Mouse (Mus musculus) liver, embryonic 16.5 days (tissue): ENCODE data around the gene Stard13. TPM values are rescaled to one million over a fixed set of nuclear protein-coding genes. Genes with fewer than 3 reads are reported as not detected.

Experiments used
- ATAC-seq: fragments of 200-750 bp; cut with Nextera tagmentation; 2 replicates; pipeline ENCODE4 v1.8.0; 2017; ENCODE audit warnings: low read depth, mild to moderate bottlenecking, moderate number of reproducible peaks, moderate library complexity
- H3K27ac ChIP-seq: fragments of 300-500 bp; sonication (generic); 2 replicates; pipeline ENCODE4 v1.5.1; 2014; ENCODE audit warnings: mild to moderate bottlenecking, low read length
- H3K27me3 ChIP-seq: fragments of 300-500 bp; sonication (generic); 2 replicates; pipeline ENCODE4 v1.6.1; 2014; ENCODE audit warnings: low read depth, low read length, mixed read lengths; ENCODE audit not compliant: control insufficient read depth, insufficient read depth
- H3K36me3 ChIP-seq: fragments of 300-500 bp; sonication (generic); 2 replicates; pipeline ENCODE4 v1.6.1; 2014; ENCODE audit warnings: mild to moderate bottlenecking; ENCODE audit not compliant: control insufficient read depth, insufficient read depth
- H3K4me1 ChIP-seq: fragments of 300-500 bp; sonication (generic); 2 replicates; pipeline ENCODE4 v1.6.1; 2014; ENCODE audit warnings: low read depth, low read length, mixed read lengths; ENCODE audit not compliant: control insufficient read depth
- H3K4me2 ChIP-seq: fragments of 300-500 bp; sonication (generic); 2 replicates; pipeline ENCODE4 v1.6.1; 2014; ENCODE audit warnings: low read depth, low read length, mixed read lengths
- H3K4me3 ChIP-seq: fragments of 300-500 bp; sonication (generic); 2 replicates; pipeline ENCODE4 v1.5.1; 2014; ENCODE audit warnings: low read depth, mild to moderate bottlenecking, low read length
- H3K9ac ChIP-seq: fragments of 300-500 bp; sonication (generic); 2 replicates; pipeline ENCODE4 v1.6.1; 2014; ENCODE audit warnings: low read depth, low read length
- H3K9me3 ChIP-seq: fragments of 300-500 bp; sonication (generic); replicated peaks from 2 replicates; pipeline ENCODE4 v1.6.1; 2016; ENCODE audit warnings: low read length; ENCODE audit not compliant: control insufficient read depth
- WGBS: fragments of 180-500 bp; shearing (Covaris S2); extraction: QIAGEN DNeasy Blood & Tissue Kit; methylation state at CpG from one replicate; pipeline ENCODE4 v1.1.7; 2014; ENCODE audit not compliant: insufficient replicate concordance; 5-methylcytosine and 5-hydroxymethylcytosine counted together
- polyA plus RNA-seq: library from polyadenylated mRNA; unstranded; fragments of >200 nt; fragmentation: Nextera tagmentation; extraction: Ambion mirVana; gene quantifications from 2 replicates; pipeline ENCODE4 v1.2.1, GENCODE M21; 2015

The Stard13 gene
- polyA plus RNA-seq, 1 experiment from 2014 or later: 1.4 TPM

GRCm38 (mm10) chr5:151077953-151078352 lies 155.7 kb downstream of the Stard13 start:
- no peak overlapping the region for H3K4me2 ChIP-seq
- no peaks in the 10 kb centered on the region; the same call in 1 of the 2 replicates for H3K9me3 ChIP-seq
- H3K36me3 ChIP-seq: no peaks in the 10 kb centered on the region
- WGBS: 64% methylated on average over 2 of the region's 2 CpGs
- H3K27me3 ChIP-seq: no peaks in the 10 kb centered on the region
- no peak overlapping the region for H3K9ac ChIP-seq
- H3K27ac ChIP-seq: peak overlapping the region; percentile 57
- H3K4me1 ChIP-seq: no peaks in the 10 kb centered on the region
- H3K4me3 ChIP-seq: no peak overlapping the region
- ATAC-seq: peak; percentile 36; the same call in 1 of the 2 replicates

- Histone ChIP-seq H3K4me3 (no peak overlapping the region), H3K36me3 (no peaks in the 10 kb centered on the region), H3K9me3 (no peaks in the 10 kb centered on the region; the same call in 1 of the 2 replicates), H3K27me3 (no peaks in the 10 kb centered on the region), H3K4me2 (no peak overlapping the region), H3K27ac (no peak overlapping the region), H3K9ac (no peak overlapping the region), H3K4me1 (no peaks in the 10 kb centered on the region)
- 44% methylated on average over 3 of the region's 3 CpGs for WGBS
- ATAC-seq: no peak
Measured at GRCm38 (mm10) chr5:151076917-151077316, 156.7 kb downstream of the Stard13 start.

GRCm38 (mm10) chr5:151074282-151074681 lies 159.4 kb downstream of the Stard13 start:
- Histone ChIP-seq H3K9ac (no peak overlapping the region), H3K4me3 (no peak overlapping the region), H3K27ac (no peak overlapping the region), H3K27me3 (no peaks in the 10 kb centered on the region), H3K4me2 (no peak overlapping the region), H3K4me1 (no peaks in the 10 kb centered on the region), H3K36me3 (no peaks in the 10 kb centered on the region), H3K9me3 (no peaks in the 10 kb centered on the region; the same call in 1 of the 2 replicates)
- ATAC-seq: no peak
- WGBS: 65% methylated on average over 4 of the region's 4 CpGs

GRCm38 (mm10) chr5:151071430-151071829 lies 162.2 kb downstream of the Stard13 start:
- Histone ChIP-seq H3K36me3 (no peaks in the 10 kb centered on the region), H3K27me3 (no peaks in the 10 kb centered on the region), H3K4me3 (no peak overlapping the region), H3K27ac (no peak overlapping the region), H3K9ac (no peak overlapping the region), H3K9me3 (no peaks in the 10 kb centered on the region), H3K4me2 (no peak overlapping the region), H3K4me1 (no peaks in the 10 kb centered on the region)
- ATAC-seq: no peak
- 45% methylated on average over 6 of the region's 6 CpGs for WGBS

GRCm38 (mm10) chr5:151070896-151071295 lies 162.7 kb downstream of the Stard13 start:
- no peaks in the 10 kb centered on the region for H3K36me3 ChIP-seq
- H3K9ac ChIP-seq: no peak overlapping the region
- no peak overlapping the region for H3K27ac ChIP-seq
- ATAC-seq: no peak
- H3K4me1 ChIP-seq: no peaks in the 10 kb centered on the region
- no peaks in the 10 kb centered on the region for H3K27me3 ChIP-seq
- no peak overlapping the region for H3K4me3 ChIP-seq
- 60% methylated on average over 6 of the region's 6 CpGs for WGBS
- H3K9me3 ChIP-seq: no peaks in the 10 kb centered on the region
- H3K4me2 ChIP-seq: no peak overlapping the region

GRCm38 (mm10) chr5:151069569-151069968 lies 164.1 kb downstream of the Stard13 start:
- H3K27me3 ChIP-seq: no peaks in the 10 kb centered on the region
- H3K27ac ChIP-seq: no peak overlapping the region
- no peaks in the 10 kb centered on the region for H3K36me3 ChIP-seq
- WGBS: 58% methylated on average over 2 of the region's 2 CpGs
- H3K4me2 ChIP-seq: no peak overlapping the region
- ATAC-seq: no peak
- no peaks in the 10 kb centered on the region for H3K4me1 ChIP-seq
- no peak overlapping the region for H3K4me3 ChIP-seq
- H3K9me3 ChIP-seq: no peaks in the 10 kb centered on the region
- H3K9ac ChIP-seq: no peak overlapping the region

- Histone ChIP-seq H3K9me3 (peaks cover 4% of the 10 kb centered on the region; the same call in 1 of the 2 replicates), H3K4me2 (no peak overlapping the region), H3K36me3 (peaks cover 16% of the 10 kb centered on the region), H3K4me3 (no peak overlapping the region), H3K27ac (no peak overlapping the region), H3K27me3 (no peaks in the 10 kb centered on the region), H3K9ac (no peak overlapping the region), H3K4me1 (no peaks in the 10 kb centered on the region)
- no peak for ATAC-seq
- 64% methylated on average over 5 of the region's 5 CpGs for WGBS
Measured at GRCm38 (mm10) chr5:151066016-151066415, 167.6 kb downstream of the Stard13 start.

- H3K4me2 ChIP-seq: no peak overlapping the region
- no peaks in the 10 kb centered on the region for H3K4me1 ChIP-seq
- no peak overlapping the region for H3K4me3 ChIP-seq
- peaks cover 16% of the 10 kb centered on the region for H3K36me3 ChIP-seq
- no peak for ATAC-seq
- no peak overlapping the region for H3K9ac ChIP-seq
- 55% methylated on average over 1 of the region's 1 CpGs for WGBS
- no peaks in the 10 kb centered on the region for H3K27me3 ChIP-seq
- H3K27ac ChIP-seq: no peak overlapping the region
- peaks cover 4% of the 10 kb centered on the region; the same call in 1 of the 2 replicates for H3K9me3 ChIP-seq
Measured at GRCm38 (mm10) chr5:151065228-151065627, 168.4 kb downstream of the Stard13 start.

- H3K27me3 ChIP-seq: no peaks in the 10 kb centered on the region
- no peak overlapping the region for H3K4me3 ChIP-seq
- H3K36me3 ChIP-seq: peaks cover 16% of the 10 kb centered on the region
- no peak for ATAC-seq
- H3K4me2 ChIP-seq: no peak overlapping the region
- WGBS: 82% methylated on average over 2 of the region's 2 CpGs
- no peak overlapping the region for H3K27ac ChIP-seq
- no peak overlapping the region for H3K9ac ChIP-seq
- H3K9me3 ChIP-seq: peaks cover 4% of the 10 kb centered on the region; the same call in 1 of the 2 replicates
- no peaks in the 10 kb centered on the region for H3K4me1 ChIP-seq
Measured at GRCm38 (mm10) chr5:151061942-151062341, 171.7 kb downstream of the Stard13 start.
